Mouse (Mus musculus) central nervous system, embryonic 14 days (tissue): Measurements from ENCODE around the gene Pramel7. TPM values are rescaled to one million over a fixed set of nuclear protein-coding genes. Genes with fewer than 3 reads are reported as not detected.

ENCODE experiments used
- polyA plus RNA-seq: library from polyadenylated mRNA; depleted of rRNA; stranded (reverse); fragments of >200 nt; gene quantifications from 2 replicates; pipeline ENCODE4 v1.2.3, GENCODE M21; 2012; rRNA removed

The Pramel7 gene
- polyA plus RNA-seq, result not detected in 2 replicates

DNA sequence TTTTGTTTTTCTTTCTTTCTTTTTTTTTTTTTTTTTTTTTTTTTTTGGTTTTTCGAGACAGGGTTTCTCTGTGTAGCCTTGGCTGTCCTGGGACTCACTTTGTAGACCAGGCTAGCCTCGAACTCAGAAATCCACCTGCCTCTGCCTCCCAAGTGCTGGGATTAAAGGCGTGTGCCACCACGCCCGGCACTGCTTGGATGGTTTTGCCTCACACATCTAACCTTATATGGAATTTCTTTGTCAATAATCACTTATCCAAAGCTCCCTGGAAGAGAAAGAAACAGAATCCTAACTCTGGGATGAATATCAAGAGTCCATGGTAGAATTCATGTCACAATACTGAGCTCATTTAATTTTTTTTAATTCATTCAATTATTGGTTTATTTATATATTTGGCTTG lies at the start of gene Pramel7:
TSS of gene Pramel7 (minus strand) at position 101 of the 400 bp plus-strand sequence.

GRCm38 (mm10) chr2:87545442-87545841 lies 48.5 kb upstream of the Pramel7 start, which contains the start of gene Olfr1128:
Gene Olfr1128, minus strand, starts transcription at chr2:87545542.

DNA sequence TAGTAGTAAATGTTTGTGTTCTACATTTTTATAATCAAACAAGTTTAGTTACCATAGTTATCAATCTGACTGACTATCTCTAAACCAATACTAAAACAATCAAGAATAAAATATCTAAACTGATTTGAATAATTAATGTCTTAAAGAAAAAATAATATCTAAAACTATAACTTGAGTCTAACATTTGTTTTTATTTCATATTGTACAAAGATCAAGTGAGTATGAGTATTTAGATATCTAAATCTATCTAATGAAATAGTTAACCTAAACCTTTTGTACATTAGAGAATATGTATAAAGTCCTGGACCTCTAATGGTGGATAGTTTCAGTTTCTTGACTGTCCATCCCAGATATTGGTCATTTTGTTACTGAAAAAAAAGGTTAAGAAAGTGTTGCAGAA lies 34.6 kb upstream of the Pramel7 start, which contains the start of gene Olfr153:
TSS of gene Olfr153 (plus strand) at position 301 of the 400 bp plus-strand sequence.

GRCm38 (mm10) chr2:87506265-87506664 lies 9.4 kb upstream of the Pramel7 start, which contains the start of gene Pramel6:
Gene Pramel6, plus strand, starts transcription at chr2:87506565.

DNA sequence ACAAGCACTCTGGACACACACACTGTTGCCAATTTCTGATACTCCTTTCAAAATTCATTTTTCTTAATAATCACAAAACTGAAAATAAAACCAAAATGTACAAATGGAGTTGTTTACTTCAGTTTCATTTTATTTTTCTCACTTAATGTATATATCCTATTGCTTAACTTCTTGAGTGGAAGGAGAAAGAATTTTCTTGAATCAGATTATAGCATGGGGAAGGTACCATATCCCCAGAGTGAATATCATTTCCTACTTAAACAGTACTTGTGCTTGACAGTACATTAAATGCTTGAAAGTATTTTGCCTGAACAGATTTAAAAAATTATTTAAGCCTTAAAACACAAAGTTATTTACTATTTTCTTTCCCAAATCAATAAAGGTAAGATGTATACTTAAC lies 43.2 kb downstream of the Pramel7 start, which contains the start of gene Olfr1126:
TSS of gene Olfr1126 (plus strand) at position 301 of the 400 bp plus-strand sequence.

Other genes starting within 250 kb of the Pramel7 start
- gene Olfr1115, start 249.1 kb downstream of the Pramel7 start, polyA plus RNA-seq, result not detected in 2 replicates
- not detected in 2 replicates for gene Olfr1116, start 229.6 kb downstream of the Pramel7 start, polyA plus RNA-seq
- gene Olfr1118, start 189.5 kb downstream of the Pramel7 start, polyA plus RNA-seq, result not detected in 2 replicates
- not detected in 2 replicates for gene Olfr1120, start 142.3 kb downstream of the Pramel7 start, polyA plus RNA-seq
- gene Olfr1121, start 127.2 kb downstream of the Pramel7 start, polyA plus RNA-seq, result not detected in 2 replicates
- not detected in 2 replicates for gene Olfr1122, start 111.2 kb downstream of the Pramel7 start, polyA plus RNA-seq
- not detected in 2 replicates for gene Olfr1123, start 80.5 kb downstream of the Pramel7 start, polyA plus RNA-seq
- not detected in 2 replicates for gene Olfr1124, start 66.8 kb downstream of the Pramel7 start, polyA plus RNA-seq
- gene Olfr1126, start 43.1 kb downstream of the Pramel7 start, polyA plus RNA-seq, result not detected in 2 replicates
- gene Pramel6, start 9.5 kb upstream of the Pramel7 start, polyA plus RNA-seq, result not detected in 2 replicates
- gene Olfr153, start 34.7 kb upstream of the Pramel7 start, polyA plus RNA-seq, result not detected in 2 replicates
- not detected in 2 replicates for gene Olfr1128, start 48.4 kb upstream of the Pramel7 start, polyA plus RNA-seq
- not detected in 2 replicates for gene Olfr1129, start 76.8 kb upstream of the Pramel7 start, polyA plus RNA-seq
- not detected in 2 replicates for gene Olfr1130, start 109.1 kb upstream of the Pramel7 start, polyA plus RNA-seq
- not detected in 2 replicates for gene Olfr1131, start 130.0 kb upstream of the Pramel7 start, polyA plus RNA-seq
- gene Olfr1132, start 140.4 kb upstream of the Pramel7 start, polyA plus RNA-seq, result not detected in 2 replicates
- gene Olfr1133, start 150.3 kb upstream of the Pramel7 start, polyA plus RNA-seq, result not detected in 2 replicates
- not detected in 2 replicates for gene Olfr1134, start 161.4 kb upstream of the Pramel7 start, polyA plus RNA-seq
- not detected in 2 replicates for gene Olfr1135, start 176.6 kb upstream of the Pramel7 start, polyA plus RNA-seq
- not detected in 2 replicates for gene Olfr1136, start 196.9 kb upstream of the Pramel7 start, polyA plus RNA-seq
- not detected in 2 replicates for gene Olfr1137, start 216.1 kb upstream of the Pramel7 start, polyA plus RNA-seq
- gene Olfr1138, start 242.9 kb upstream of the Pramel7 start, polyA plus RNA-seq, result not detected in 2 replicates
- not detected in 2 replicates for gene Olfr1140, start 246.7 kb upstream of the Pramel7 start, polyA plus RNA-seq